Mouse (Mus musculus): ENCODE data around the gene Bcr. TPM values are rescaled to one million over a fixed set of nuclear protein-coding genes. Genes with fewer than 3 reads are reported as not detected.

Bcr gene
- total and polyA plus RNA-seq, 2 experiments from 2014 or later: 11.0 to 59.8 TPM

- Histone ChIP-seq H3K4me1 (ENCODE audit: insufficient read depth, low read length) (no peaks in the 10 kb centered on the region), H3K27me3 (ENCODE audit: insufficient read depth, low read length) (no peaks in the 10 kb centered on the region), H3K4me2 (ENCODE audit: low read depth, low read length, poor library complexity, severe bottlenecking) (no peak overlapping the region), H3K9me3 (ENCODE audit: low read length) (no peaks in the 10 kb centered on the region), H3K4me3 (ENCODE audit: low read depth, low read length) (no peak overlapping the region), H3K9ac (replicated peaks; ENCODE audit: low read length, poor library complexity, severe bottlenecking) (no peak overlapping the region), H3K36me3 (ENCODE audit: insufficient read depth, low read length) (no peaks in the 10 kb centered on the region), H3K27ac (ENCODE audit: low read depth, low read length) (no peak overlapping the region)
- WGBS: 53% methylated on average over 8 of the region's 8 CpGs
- no peak for TF ChIP-seq CTCF (IDR thresholded peaks at IDR 0.05)
- ATAC-seq (ENCODE audit: low FRiP score) (no peak), DNase-seq (ENCODE audit: low spot score) (no peak)
Observed at GRCm38 (mm10) chr10:75026491-75026890, 33.9 kb upstream of the Bcr start.

- H3K27me3 ChIP-seq (ENCODE audit: insufficient read depth, low read length): no peaks in the 10 kb centered on the region
- DNase-seq (ENCODE audit: low spot score) (no peak), ATAC-seq (ENCODE audit: low FRiP score) (no peak)
- H3K4me3 ChIP-seq (ENCODE audit: low read depth, low read length): no peak overlapping the region
- H3K9me3 ChIP-seq (ENCODE audit: low read length): no peaks in the 10 kb centered on the region
- no peak overlapping the region for H3K9ac ChIP-seq (replicated peaks; ENCODE audit: low read length, poor library complexity, severe bottlenecking)
- no peaks in the 10 kb centered on the region for H3K36me3 ChIP-seq (ENCODE audit: insufficient read depth, low read length)
- H3K27ac ChIP-seq (ENCODE audit: low read depth, low read length): no peak overlapping the region
- peaks cover 11% of the 10 kb centered on the region for H3K4me1 ChIP-seq (ENCODE audit: insufficient read depth, low read length)
- 85% methylated on average over 8 of the region's 8 CpGs for WGBS
- TF ChIP-seq CTCF (IDR thresholded peaks at IDR 0.05): no peak
- H3K4me2 ChIP-seq (ENCODE audit: low read depth, low read length, poor library complexity, severe bottlenecking): no peak overlapping the region
Observed at GRCm38 (mm10) chr10:75028743-75029142, 31.6 kb upstream of the Bcr start.

GRCm38 (mm10) chr10:75029677-75030076, 30.7 kb upstream of the Bcr start:
- no peak overlapping the region for H3K4me2 ChIP-seq (ENCODE audit: low read depth, low read length, poor library complexity, severe bottlenecking)
- WGBS: 88% methylated on average over 3 of the region's 3 CpGs
- no peak for TF ChIP-seq CTCF (IDR thresholded peaks at IDR 0.05)
- no peak overlapping the region for H3K4me3 ChIP-seq (ENCODE audit: low read depth, low read length)
- ATAC-seq (ENCODE audit: low FRiP score): no peak
- H3K9ac ChIP-seq (replicated peaks; ENCODE audit: low read length, poor library complexity, severe bottlenecking): no peak overlapping the region
- no peaks in the 10 kb centered on the region for H3K36me3 ChIP-seq (ENCODE audit: insufficient read depth, low read length)
- H3K9me3 ChIP-seq (ENCODE audit: low read length): no peaks in the 10 kb centered on the region
- no peak overlapping the region for H3K27ac ChIP-seq (ENCODE audit: low read depth, low read length)
- no peak for DNase-seq (ENCODE audit: low spot score)
- H3K4me1 ChIP-seq (ENCODE audit: insufficient read depth, low read length): peaks cover 11% of the 10 kb centered on the region
- no peaks in the 10 kb centered on the region for H3K27me3 ChIP-seq (ENCODE audit: insufficient read depth, low read length)

- TF ChIP-seq CTCF (IDR thresholded peaks at IDR 0.05): no peak
Observed at GRCm38 (mm10) chr10:75030234-75030633, 30.2 kb upstream of the Bcr start.

GRCm38 (mm10) chr10:75031345-75032114, 28.9 kb upstream of the Bcr start:
- peak overlapping the region; percentile 12; the same call in 1 of the 2 replicates for H3K27ac ChIP-seq (ENCODE audit: low read depth, low read length)
- no peak for DNase-seq (ENCODE audit: low spot score)
- no peak for ATAC-seq (ENCODE audit: low FRiP score)

More at GRCm38 (mm10) chr10:75030234-75030633, 30.2 kb upstream of the Bcr start:
- Histone ChIP-seq H3K27me3 (ENCODE audit: insufficient read depth, low read length) (no peaks in the 10 kb centered on the region), H3K4me1 (ENCODE audit: insufficient read depth, low read length) (peaks cover 11% of the 10 kb centered on the region), H3K4me3 (ENCODE audit: low read depth, low read length) (no peak overlapping the region), H3K4me2 (ENCODE audit: low read depth, low read length, poor library complexity, severe bottlenecking) (no peak overlapping the region), H3K9ac (replicated peaks; ENCODE audit: low read length, poor library complexity, severe bottlenecking) (no peak overlapping the region), H3K27ac (ENCODE audit: low read depth, low read length) (no peak overlapping the region), H3K9me3 (ENCODE audit: low read length) (no peaks in the 10 kb centered on the region), H3K36me3 (ENCODE audit: insufficient read depth, low read length) (no peaks in the 10 kb centered on the region)
- no peak for DNase-seq (ENCODE audit: low spot score)
- WGBS: 82% methylated on average over 3 of the region's 3 CpGs
- ATAC-seq (ENCODE audit: low FRiP score): no peak

GRCm38 (mm10) chr10:75032395-75032794, 28.0 kb upstream of the Bcr start, which contains the start of gene Rsph14:
TSS of gene Rsph14 (minus strand) at chr10:75032586.
- DNase-seq (ENCODE audit: low spot score): peak; percentile 96
- Histone ChIP-seq H3K36me3 (ENCODE audit: insufficient read depth, low read length) (no peaks in the 10 kb centered on the region), H3K9ac (replicated peaks; ENCODE audit: low read length, poor library complexity, severe bottlenecking) (no peak within 1 kb of the TSS), H3K4me1 (ENCODE audit: insufficient read depth, low read length) (peaks cover 12% of the 10 kb centered on the region), H3K27ac (ENCODE audit: low read depth, low read length) (peak within 1 kb of the TSS; percentile 71), H3K4me2 (ENCODE audit: low read depth, low read length, poor library complexity, severe bottlenecking) (peak within 1 kb of the TSS; percentile 42), H3K9me3 (ENCODE audit: low read length) (no peaks in the 10 kb centered on the region), H3K4me3 (ENCODE audit: low read depth, low read length) (no peak within 1 kb of the TSS), H3K27me3 (ENCODE audit: insufficient read depth, low read length) (no peaks in the 10 kb centered on the region)
- no peak for TF ChIP-seq CTCF (IDR thresholded peaks at IDR 0.05)
- WGBS: 12% methylated on average over 10 of the region's 10 CpGs
- ATAC-seq (ENCODE audit: low FRiP score): peak; percentile 50; the same call in 1 of the 2 replicates

More at GRCm38 (mm10) chr10:75031345-75032114, 28.9 kb upstream of the Bcr start:
- Histone ChIP-seq H3K9me3 (ENCODE audit: low read length) (no peaks in the 10 kb centered on the region), H3K36me3 (ENCODE audit: insufficient read depth, low read length) (no peaks in the 10 kb centered on the region), H3K4me1 (ENCODE audit: insufficient read depth, low read length) (peaks cover 11% of the 10 kb centered on the region), H3K27me3 (ENCODE audit: insufficient read depth, low read length) (no peaks in the 10 kb centered on the region), H3K4me3 (ENCODE audit: low read depth, low read length) (no peak overlapping the region), H3K4me2 (ENCODE audit: low read depth, low read length, poor library complexity, severe bottlenecking) (no peak overlapping the region), H3K9ac (replicated peaks; ENCODE audit: low read length, poor library complexity, severe bottlenecking) (no peak overlapping the region)
- no peak for TF ChIP-seq CTCF (IDR thresholded peaks at IDR 0.05)
- WGBS: 78% methylated on average over 5 of the region's 5 CpGs

Data from midbrain, postnatal 0 days (tissue).